Mouse (Mus musculus) MEL (cell line): ENCODE results near the gene Hist1h3c. TPM values are rescaled to one million over a fixed set of nuclear protein-coding genes. Genes with fewer than 3 reads are reported as not detected.
"Not testable (repeated sequence)": the region's sequence is repeated elsewhere in the genome, so short reads cannot be mapped to it uniquely, and the experiment has no call there.

Experiments
- DNase-seq: peaks from one replicate; pipeline ENCODE4 v3.0.0; 2011; ENCODE audit warnings: low read depth, low spot score
- H3K27ac ChIP-seq: 2 replicates; pipeline ENCODE4 v1.5.1; 2012; ENCODE audit warnings: low read depth, mild to moderate bottlenecking, control low read depth, low read length, moderate library complexity; ENCODE audit not compliant: control insufficient read depth
- H3K27me3 ChIP-seq, 2 experiments: fragments of 150-350 bp in 1 of 2; sonication (generic) in 1 of 2; 2 replicates each; pipeline ENCODE4 v1.6.1; 2012; ENCODE audit warnings: low read length in 2 of 2, mild to moderate bottlenecking in 2 of 2, improper control_type of control experiment in 1 of 2, moderate library complexity in 1 of 2; ENCODE audit not compliant: insufficient read depth in 2 of 2, control insufficient read depth in 1 of 2
- H3K36me3 ChIP-seq, 2 experiments: 2 replicates each; pipeline ENCODE4 v1.6.1; 2012 to 2014; ENCODE audit warnings: low read length in 2 of 2, improper control_type of control experiment in 1 of 2, inconsistent platforms in 1 of 2, mild to moderate bottlenecking in 1 of 2; ENCODE audit not compliant: insufficient read depth in 2 of 2, control insufficient read depth in 1 of 2
- H3K4me1 ChIP-seq, 2 experiments: fragments of 150-350 bp in 1 of 2; sonication (generic) in 1 of 2; 2 replicates each; pipeline ENCODE4 v1.6.1; 2012; ENCODE audit warnings: low read length in 2 of 2, improper control_type of control experiment in 1 of 2, mild to moderate bottlenecking in 1 of 2; ENCODE audit not compliant: insufficient read depth in 2 of 2, control insufficient read depth in 1 of 2
- H3K4me3 ChIP-seq, 2 experiments: fragments of 150-350 bp in 1 of 2; sonication (generic) in 1 of 2; 2 replicates each; pipeline ENCODE4 v1.5.1; 2012; ENCODE audit warnings: low read depth in 2 of 2, low read length in 2 of 2, mild to moderate bottlenecking in 2 of 2, moderate library complexity in 2 of 2, control low read depth in 1 of 2, improper control_type of control experiment in 1 of 2; ENCODE audit not compliant: control insufficient read depth in 1 of 2, insufficient read depth in 1 of 2
- H3K79me2 ChIP-seq: 2 replicates; pipeline ENCODE4 v1.6.1; 2012; ENCODE audit warnings: mild to moderate bottlenecking, low read length, moderate library complexity; ENCODE audit not compliant: control insufficient read depth, poor library complexity, insufficient read depth
- H3K9ac ChIP-seq: 2 replicates; pipeline ENCODE4 v1.6.1; 2012; ENCODE audit warnings: low read depth, mild to moderate bottlenecking, control low read depth, low read length, moderate library complexity; ENCODE audit not compliant: control insufficient read depth, poor library complexity, severe bottlenecking
- H3K9me3 ChIP-seq: fragments of 150-350 bp; sonication (generic); replicated peaks from 2 replicates; pipeline ENCODE4 v1.6.1; 2012; ENCODE audit warnings: mild to moderate bottlenecking, low read length, improper control_type of control experiment, moderate library complexity; ENCODE audit not compliant: insufficient read depth
- CHD1 ChIP-seq: IDR thresholded peaks from 2 replicates; pipeline ENCODE4 v1.6.1; 2012; ENCODE audit warnings: low read depth, mild to moderate bottlenecking, inconsistent platforms, low read length, improper control_type of control experiment
- EP300 ChIP-seq, 2 experiments: IDR thresholded peaks; 2 replicates each; pipeline ENCODE4 v1.6.1; 2011; ENCODE audit warnings: improper control_type of control experiment in 2 of 2, low read length in 2 of 2, low read depth in 1 of 2, mild to moderate bottlenecking in 1 of 2
- GABPA ChIP-seq: IDR thresholded peaks from 2 replicates; pipeline ENCODE4 v1.6.1; 2012; ENCODE audit warnings: low read depth, mild to moderate bottlenecking, inconsistent platforms, low read length, improper control_type of control experiment, moderate library complexity
- KAT2A ChIP-seq: conservative IDR thresholded peaks from 2 replicates; pipeline ENCODE4 v1.6.1; 2012; ENCODE audit warnings: low read depth, low read length, improper control_type of control experiment, inconsistent platforms
- MAFK ChIP-seq: IDR thresholded peaks from 2 replicates; pipeline ENCODE4 v1.6.1; 2011; ENCODE audit warnings: low read depth, mild to moderate bottlenecking, low read length, improper control_type of control experiment, borderline replicate concordance
- MXI1 ChIP-seq: IDR thresholded peaks from 2 replicates; pipeline ENCODE4 v1.6.1; 2011; ENCODE audit warnings: mild to moderate bottlenecking, low read depth, low read length, improper control_type of control experiment
- NELFE ChIP-seq: IDR thresholded peaks from 2 replicates; pipeline ENCODE4 v1.6.1; 2011; ENCODE audit warnings: low read depth, low read length, improper control_type of control experiment
- NRF1 ChIP-seq: IDR thresholded peaks from 2 replicates; pipeline ENCODE4 v1.6.1; 2014; ENCODE audit warnings: low read depth, mild to moderate bottlenecking, inconsistent platforms, low read length, improper control_type of control experiment, moderate library complexity; ENCODE audit not compliant: poor library complexity, insufficient read depth, severe bottlenecking
- TAL1 ChIP-seq: IDR thresholded peaks from 2 replicates; pipeline ENCODE4 v1.6.1; 2012; ENCODE audit warnings: mild to moderate bottlenecking, inconsistent platforms, low read length, moderate library complexity, mixed read lengths
- TBP ChIP-seq: IDR thresholded peaks from 2 replicates; pipeline ENCODE4 v1.8.0; 2011; ENCODE audit warnings: low read depth, low read length, improper control_type of control experiment
- ZNF384 ChIP-seq: IDR thresholded peaks from 2 replicates; pipeline ENCODE4 v1.6.1; 2012; ENCODE audit warnings: low read depth, mild to moderate bottlenecking, inconsistent platforms, low read length, improper control_type of control experiment
- polyA plus RNA-seq, 2 experiments: library from polyadenylated mRNA; stranded (reverse) in 1 of 2; unstranded in 1 of 2; fragments of >175 nt in 1 of 2; fragments of >200 nt in 1 of 2; gene quantifications; 2 replicates each; pipeline versions ENCODE4 v1.2.1 to v1.2.4; 2012; ENCODE audit warnings: low replicate concordance in 2 of 2, low read depth in 1 of 2; ENCODE audit not compliant: insufficient read length in 2 of 2, insufficient read depth in 1 of 2, missing spikeins in 1 of 2
- total RNA-seq: library from RNA; depleted of rRNA; stranded (reverse); fragments of 300-350 nt; gene quantifications from 2 replicates; pipeline ENCODE4 v1.2.3, GENCODE M21; 2012

Hist1h3c gene
- total and polyA plus RNA-seq, 3 experiments, result 1.7 to 1,651 TPM; not detected in 1

DNA sequence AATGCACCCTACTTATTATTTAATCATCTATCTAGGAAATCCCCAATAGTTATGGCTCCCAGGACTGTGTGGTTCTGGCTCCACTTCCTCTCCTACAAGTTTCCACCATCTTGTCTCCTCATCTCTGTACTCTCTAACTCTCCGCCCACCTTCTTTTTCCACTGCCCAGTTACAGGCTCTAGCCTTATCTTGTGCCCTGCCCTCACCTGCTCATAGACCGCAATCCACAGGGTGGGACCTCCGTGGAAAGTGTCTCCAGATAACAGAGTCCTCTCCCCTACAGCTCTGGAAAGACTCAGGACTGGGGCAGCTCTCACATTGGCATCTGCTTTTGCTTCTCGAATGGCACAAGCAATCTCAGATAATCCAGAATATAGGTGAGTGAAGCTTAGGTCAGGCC is 33.6 kb upstream of the Hist1h3c start:
- Histone ChIP-seq H3K36me3 (peaks cover 0 to 2% of the 10 kb centered on the region in 2 experiments; a peak in 2 of 4 replicates), H3K4me1 (peaks cover 0 to 9% of the 10 kb centered on the region in 2 experiments; a peak in 1 of 4 replicates), H3K4me3 (no peak overlapping the region), H3K9me3 (no peaks in the 10 kb centered on the region), H3K79me2 (no peaks in the 10 kb centered on the region), H3K9ac (no peak overlapping the region), H3K27ac (no peak overlapping the region), H3K27me3 (no peaks in the 10 kb centered on the region; a peak in 1 of 4 replicates)
- TF ChIP-seq EP300 (IDR thresholded peaks at IDR 0.05; ENCODE audit: low read depth in 1 of 2, low read length in 2 of 2) (no peak), GABPA (no peak), NRF1 (no peak)
- DNase-seq, result no peak

DNA sequence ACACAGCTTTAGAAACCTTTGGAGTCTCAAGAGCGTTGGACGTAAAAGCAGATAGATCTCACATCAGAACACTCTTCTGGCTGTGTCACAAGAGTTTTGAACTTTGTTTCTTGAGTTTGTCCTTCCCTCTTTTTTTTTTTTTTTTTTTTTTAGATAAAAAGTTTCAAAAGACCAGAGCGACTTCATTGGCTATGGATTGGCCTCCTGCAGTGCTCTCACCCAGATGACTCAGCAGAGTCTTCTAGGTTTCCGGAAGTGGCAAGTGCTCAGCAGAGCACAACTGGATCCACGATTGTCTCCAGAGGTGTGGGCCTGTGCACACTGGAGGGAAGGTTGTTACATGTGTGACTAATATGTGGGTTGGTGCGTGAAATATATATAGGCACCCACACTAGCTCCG is 32.9 kb upstream of the Hist1h3c start:
- DNase-seq, result peak; percentile 41
- Histone ChIP-seq H3K4me3 (no peak overlapping the region), H3K27ac (no peak overlapping the region), H3K4me1 (peaks cover 0 to 9% of the 10 kb centered on the region in 2 experiments; a peak in 1 of 4 replicates), H3K79me2 (no peaks in the 10 kb centered on the region), H3K9ac (no peak overlapping the region), H3K36me3 (peaks cover 0 to 2% of the 10 kb centered on the region in 2 experiments; a peak in 2 of 4 replicates), H3K27me3 (no peaks in the 10 kb centered on the region; a peak in 1 of 4 replicates), H3K9me3 (no peaks in the 10 kb centered on the region)
- TF ChIP-seq ZNF384, result peak; percentile 43; the same call in 1 of the 2 replicates
- no peak for TF ChIP-seq KAT2A

DNA sequence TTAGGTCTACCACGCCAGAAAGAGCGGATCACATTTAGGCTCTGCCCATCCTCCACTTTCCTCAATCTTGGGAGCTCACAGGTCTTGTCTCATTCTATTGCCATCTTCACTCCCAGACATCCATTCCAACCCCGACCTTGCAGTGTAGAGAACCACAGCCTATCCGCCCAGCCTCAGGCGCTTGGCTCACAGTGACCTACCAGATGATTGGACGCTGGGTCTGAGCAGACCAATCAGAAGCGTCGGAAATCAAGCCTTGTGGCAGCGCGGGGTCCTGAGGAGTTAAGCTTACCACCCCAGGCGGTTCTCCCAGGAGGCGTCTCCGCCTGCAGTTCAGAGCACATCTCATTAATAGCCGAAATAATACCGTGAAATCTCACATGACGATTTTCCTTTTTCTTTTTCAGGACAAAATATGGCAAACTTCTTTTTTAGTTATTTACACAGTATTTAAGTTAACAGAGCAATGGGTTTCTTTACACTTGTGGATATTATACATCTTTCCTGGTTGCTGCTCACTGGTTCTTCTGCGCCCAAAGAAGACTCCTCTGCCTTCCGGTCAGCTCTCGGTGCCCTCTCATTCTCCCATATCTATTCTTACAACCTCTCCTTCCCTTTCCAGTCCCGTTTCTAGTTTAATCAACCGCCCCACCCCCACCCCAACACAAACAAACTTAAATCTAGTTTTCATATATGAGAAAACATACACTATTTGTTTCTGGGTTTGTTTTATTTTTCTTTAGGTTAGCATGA is 27.3 kb upstream of the Hist1h3c start:
- no peak for DNase-seq
- H3K4me1 ChIP-seq, result peaks cover 6 to 9% of the 10 kb centered on the region in 2 experiments
- no peaks in the 10 kb centered on the region for H3K27me3 ChIP-seq
- no peaks in the 10 kb centered on the region for H3K79me2 ChIP-seq
- H3K9me3 ChIP-seq, result no peaks in the 10 kb centered on the region
- no peak overlapping the region for H3K4me3 ChIP-seq
- no peak overlapping the region for H3K27ac ChIP-seq
- no peak overlapping the region for H3K9ac ChIP-seq
- no peak for TF ChIP-seq TAL1
- TF ChIP-seq TBP, result no peak
- TF ChIP-seq CHD1, result no peak
- TF ChIP-seq NELFE, result no peak
- TF ChIP-seq MAFK, result no peak
- no peak for TF ChIP-seq MXI1
- H3K36me3 ChIP-seq, result peaks cover 0 to 13% of the 10 kb centered on the region in 2 experiments; a peak in 2 of 4 replicates

DNA sequence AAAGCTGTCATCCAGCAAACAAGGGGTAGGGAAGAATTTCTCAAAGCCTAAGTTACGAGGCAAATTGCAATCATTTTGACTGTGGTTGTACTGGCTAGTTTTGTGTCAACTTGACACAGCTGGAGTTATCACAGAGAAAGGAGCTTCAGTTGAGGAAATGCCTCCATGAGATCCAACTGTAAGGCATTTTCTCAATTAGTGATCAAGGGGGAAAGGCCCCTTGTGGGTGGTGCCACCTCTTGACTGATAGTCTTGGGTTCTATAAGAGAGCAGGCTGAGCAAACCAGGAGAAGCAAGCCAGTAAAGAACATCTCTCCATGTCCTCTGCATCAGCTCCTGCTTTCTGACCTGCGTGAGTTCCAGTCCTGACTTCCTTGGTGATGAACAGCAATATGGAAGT is 24.2 kb upstream of the Hist1h3c start, which contains the start of gene Trim38:
Trim38 (plus strand) TSS at position 301 of the 400 bp plus-strand sequence.
- H3K27me3 ChIP-seq, DNase-seq, H3K9me3 ChIP-seq, H3K79me2 ChIP-seq: not testable (repeated sequence)
- Histone ChIP-seq H3K4me1 (peaks cover 6 to 13% of the 10 kb centered on the region in 2 experiments), H3K27ac (peak within 1 kb of the TSS; percentile 75), H3K9ac (peak within 1 kb of the TSS; percentile 50), H3K4me3 (peak within 1 kb of the TSS; percentile 15 to 39), H3K36me3 (peaks cover 0 to 17% of the 10 kb centered on the region in 2 experiments; a peak in 2 of 4 replicates)
